Mouse (Mus musculus) neutrophil, adult 5-6 weeks (primary cell): ENCODE measurements around the gene Dcaf1. TPM values are rescaled to one million over a fixed set of nuclear protein-coding genes. Genes with fewer than 3 reads are reported as not detected.

Experiments used
- ATAC-seq: fragments of 151-379, 151-347 bp; 2 replicates; pipeline ENCODE4 v1.8.0; 2017; ENCODE audit warnings: mild to moderate bottlenecking, moderate TSS enrichment; ENCODE audit not compliant: insufficient number of reproducible peaks, poor library complexity, low FRiP score, severe bottlenecking; ENCODE audit errors: extremely low read depth
- total RNA-seq: library from RNA; stranded (forward); fragments of 200-1000 nt; gene quantifications from 2 replicates; pipeline ENCODE4 v1.2.3, GENCODE M21; 2017

The Dcaf1 gene
- total RNA-seq: 28.9 and 33.6 TPM in 2 replicates

DNA sequence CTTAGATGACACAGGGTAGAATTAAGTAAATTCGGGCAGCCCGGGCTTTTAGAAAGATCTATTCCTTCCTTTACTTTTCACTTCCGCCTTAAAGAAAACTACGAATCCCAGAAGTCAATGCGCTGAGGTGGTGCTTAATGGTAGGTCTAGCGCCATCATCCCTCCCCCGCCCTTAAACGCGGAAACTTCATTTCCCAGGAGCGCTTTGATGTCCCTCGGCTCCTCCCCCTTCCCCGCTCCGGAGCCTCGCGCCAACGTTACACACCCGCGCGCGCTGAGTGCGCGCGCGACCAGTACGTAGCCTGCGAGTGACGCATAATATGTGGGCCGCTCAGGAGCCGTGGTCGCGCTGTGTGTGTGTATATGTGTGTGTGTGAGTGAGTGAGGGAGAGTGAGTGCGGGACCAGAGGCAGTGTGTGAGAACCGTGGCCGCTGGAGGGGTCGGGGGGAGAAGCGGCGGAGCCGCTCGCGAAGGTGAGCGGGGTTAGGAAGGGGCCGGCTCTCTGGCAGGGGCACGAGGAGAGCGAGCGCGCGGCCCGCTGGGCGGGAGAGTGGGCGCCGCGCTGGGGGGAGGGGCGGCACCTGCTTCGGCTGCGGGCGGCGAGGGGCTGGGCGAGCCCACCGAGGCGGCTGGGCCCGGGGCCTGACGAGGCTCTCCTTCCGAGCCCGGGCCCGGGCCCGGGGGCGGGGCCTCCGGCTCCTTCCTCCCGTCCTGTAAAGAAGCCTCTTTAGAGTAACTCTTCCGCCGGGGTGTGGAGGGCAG is at the start of gene Dcaf1:
Dcaf1 (plus strand) TSS at position 257 of the 763 bp plus-strand sequence.
- ATAC-seq: peak; percentile 97

GRCm38 (mm10) chr9:106776116-106776515 is 45.6 kb upstream of the Dcaf1 start:
- no peak for ATAC-seq

DNA sequence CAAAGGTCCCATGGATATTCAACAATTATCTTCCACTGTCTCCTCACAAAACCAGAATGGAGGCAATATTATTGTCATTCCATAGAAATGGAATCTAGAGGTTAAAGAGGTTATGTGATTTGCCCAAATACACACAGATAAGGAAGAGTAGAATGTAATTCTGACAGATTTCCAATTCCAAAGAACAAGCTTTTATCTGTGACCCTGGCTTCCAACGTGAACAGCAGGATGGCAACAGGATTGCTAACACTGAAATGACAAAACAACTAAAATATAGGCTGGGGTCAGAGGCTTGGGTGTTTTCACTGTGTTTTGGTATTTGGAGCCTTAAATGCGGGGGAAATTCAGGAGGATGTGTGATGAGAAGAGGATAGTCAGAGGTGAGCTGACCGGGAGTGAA is 44.3 kb upstream of the Dcaf1 start:
- ATAC-seq: no peak

DNA sequence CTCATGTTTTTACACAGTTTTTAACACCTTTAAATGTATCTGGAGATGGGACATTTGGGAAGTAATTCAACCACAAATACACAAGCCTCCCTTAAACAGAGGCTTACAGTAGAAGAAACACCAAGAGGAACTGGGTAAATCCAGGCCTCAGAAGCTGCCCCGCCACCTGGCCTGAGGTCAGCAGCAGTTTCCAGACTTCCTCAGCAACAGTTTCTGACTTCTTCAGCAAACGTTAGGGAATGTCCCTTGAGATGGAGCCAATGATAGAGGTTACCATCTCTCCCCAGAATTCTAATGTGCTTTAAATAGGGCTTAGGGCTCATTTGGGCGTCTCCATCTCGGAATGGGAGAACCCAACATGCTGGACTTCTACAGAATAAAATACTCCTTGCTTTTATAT is 43.4 kb upstream of the Dcaf1 start:
- no peak for ATAC-seq

DNA sequence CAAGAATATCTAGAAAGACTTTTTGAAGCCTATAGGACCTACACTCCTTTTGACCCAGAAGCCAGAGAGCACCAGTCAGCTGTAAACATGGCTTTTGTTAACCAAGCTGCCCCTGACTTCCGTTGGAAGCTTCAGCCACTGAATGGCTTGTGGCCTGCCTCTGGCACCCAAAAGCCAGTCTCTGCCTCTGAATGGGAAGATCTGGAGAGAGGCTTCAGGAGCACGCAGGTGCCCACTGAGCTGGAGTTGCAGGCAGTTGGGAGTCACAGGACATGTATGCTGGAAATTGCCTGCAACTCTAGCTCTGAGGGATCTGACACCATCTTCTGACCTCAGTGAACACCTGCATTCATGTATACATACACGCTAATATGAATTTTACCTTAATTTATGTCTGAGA is 41.6 kb upstream of the Dcaf1 start:
- no peak for ATAC-seq

GRCm38 (mm10) chr9:106783554-106783953 is 38.1 kb upstream of the Dcaf1 start:
- no peak for ATAC-seq

- ATAC-seq: no peak
Measured at GRCm38 (mm10) chr9:106785206-106785605, 36.5 kb upstream of the Dcaf1 start.

DNA sequence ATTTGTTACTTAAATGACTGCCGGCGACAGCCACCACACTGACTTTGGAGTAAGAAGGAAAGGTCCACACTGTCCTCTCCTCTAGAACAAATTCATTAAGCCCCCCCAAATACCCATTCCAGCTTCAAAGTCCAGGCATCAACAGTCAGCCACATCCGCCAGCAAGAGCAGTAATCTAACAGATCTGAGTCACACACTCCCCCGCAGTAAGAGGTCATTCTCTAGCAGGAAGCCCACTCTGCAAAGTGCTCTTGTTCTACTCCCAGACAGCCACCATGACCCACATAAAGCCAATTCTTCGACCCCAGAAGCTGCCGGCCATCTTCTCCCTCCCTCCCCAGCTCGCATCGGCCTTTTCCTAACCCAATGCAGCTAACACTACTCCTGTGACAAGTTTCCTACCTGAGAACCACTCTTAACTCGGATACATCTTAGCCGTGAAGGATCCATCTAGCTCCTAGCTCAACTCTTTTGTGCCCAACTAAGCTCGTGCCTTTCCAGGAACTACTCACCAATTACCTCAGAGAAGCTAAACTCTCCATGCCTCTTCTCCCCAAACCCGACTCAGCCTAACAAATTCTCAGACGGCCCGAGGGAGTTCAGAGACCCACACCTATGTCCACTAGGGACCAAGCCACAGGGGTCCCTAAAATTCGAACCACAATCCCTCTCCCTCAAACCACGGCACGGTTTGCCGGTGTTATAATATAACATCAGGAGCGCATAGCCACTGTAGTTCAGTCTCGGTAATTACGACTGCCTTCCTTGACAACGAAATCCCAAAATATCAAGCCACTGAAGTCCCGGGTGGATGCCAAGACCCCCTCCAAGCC is 33.5 kb upstream of the Dcaf1 start:
- ATAC-seq: no peak

DNA sequence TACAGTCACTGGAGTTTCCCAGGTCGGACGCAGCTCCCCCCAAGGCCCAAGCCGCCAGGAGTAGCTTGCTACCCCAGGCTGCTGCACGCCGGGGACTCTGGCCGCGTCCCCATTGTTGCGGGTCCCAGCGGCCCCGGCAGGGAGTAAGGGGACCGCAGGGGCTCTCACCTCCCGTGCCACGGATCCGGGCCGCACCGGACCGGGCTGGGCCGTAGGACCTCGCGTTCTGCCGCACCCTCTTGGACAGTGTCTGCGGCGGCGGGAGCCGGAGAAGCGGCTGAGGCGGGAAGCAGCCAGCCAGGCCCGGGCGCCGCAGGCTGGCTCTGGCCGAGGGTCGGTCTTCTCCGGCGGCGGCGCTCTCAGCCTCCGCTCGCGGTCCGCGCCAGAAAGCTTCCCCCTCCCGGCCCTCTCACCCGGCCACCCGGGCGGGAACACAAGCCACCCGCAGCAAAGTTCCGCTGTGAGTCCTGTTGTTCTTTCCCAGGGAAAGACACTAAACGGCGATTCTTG is 32.8 kb upstream of the Dcaf1 start, which contains the start of gene Rad54l2:
Rad54l2 (minus strand) TSS at position 383 of the 510 bp plus-strand sequence.
- peak; percentile 61; the same call in 1 of the 2 replicates for ATAC-seq

- ATAC-seq: no peak
Measured at GRCm38 (mm10) chr9:106789363-106789762, 32.3 kb upstream of the Dcaf1 start.

DNA sequence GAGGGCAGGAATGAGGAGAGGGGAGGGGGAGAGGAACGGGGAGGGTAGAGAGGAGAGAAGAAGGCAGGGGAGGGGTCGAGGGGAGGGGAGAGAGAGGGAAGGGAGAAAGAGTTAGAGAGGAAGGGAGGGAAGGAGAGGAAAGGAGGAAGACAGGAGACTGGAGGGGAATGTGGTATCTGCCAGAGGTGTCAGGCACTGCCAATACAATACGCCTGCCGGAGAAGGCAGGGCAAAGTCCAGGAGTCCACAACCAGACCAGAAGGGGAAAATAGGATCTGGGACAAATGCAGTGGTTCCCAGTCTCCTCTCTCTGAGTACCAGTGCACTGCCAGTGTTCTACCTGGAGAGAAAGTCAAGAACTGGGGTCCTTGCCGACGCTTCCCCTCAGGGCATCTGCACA is 30.8 kb upstream of the Dcaf1 start:
- no peak for ATAC-seq

- ATAC-seq: no peak
Measured at GRCm38 (mm10) chr9:106806503-106806902, 15.2 kb upstream of the Dcaf1 start.

DNA sequence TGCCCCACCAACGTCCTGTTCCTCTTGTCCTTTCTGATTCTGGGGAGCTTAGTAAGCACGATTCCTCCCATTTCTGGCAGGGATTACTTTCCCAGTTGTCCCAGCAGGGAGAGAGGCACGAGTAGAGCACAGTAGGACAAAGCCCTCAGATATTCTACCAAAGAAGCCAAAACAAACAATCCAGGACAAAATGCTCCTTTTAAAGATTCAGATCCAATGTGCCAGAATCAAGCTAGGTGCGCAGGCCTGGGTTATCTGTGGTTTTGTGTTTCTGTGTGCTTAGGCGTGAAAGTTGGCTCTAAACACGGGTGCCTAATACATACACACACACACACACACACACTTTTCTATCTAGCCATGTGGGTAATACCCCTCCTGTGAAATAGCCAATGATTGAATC is 3.5 kb upstream of the Dcaf1 start:
- ATAC-seq: no peak

- no peak for ATAC-seq
Measured at GRCm38 (mm10) chr9:106819201-106819600, 2.5 kb upstream of the Dcaf1 start.

DNA sequence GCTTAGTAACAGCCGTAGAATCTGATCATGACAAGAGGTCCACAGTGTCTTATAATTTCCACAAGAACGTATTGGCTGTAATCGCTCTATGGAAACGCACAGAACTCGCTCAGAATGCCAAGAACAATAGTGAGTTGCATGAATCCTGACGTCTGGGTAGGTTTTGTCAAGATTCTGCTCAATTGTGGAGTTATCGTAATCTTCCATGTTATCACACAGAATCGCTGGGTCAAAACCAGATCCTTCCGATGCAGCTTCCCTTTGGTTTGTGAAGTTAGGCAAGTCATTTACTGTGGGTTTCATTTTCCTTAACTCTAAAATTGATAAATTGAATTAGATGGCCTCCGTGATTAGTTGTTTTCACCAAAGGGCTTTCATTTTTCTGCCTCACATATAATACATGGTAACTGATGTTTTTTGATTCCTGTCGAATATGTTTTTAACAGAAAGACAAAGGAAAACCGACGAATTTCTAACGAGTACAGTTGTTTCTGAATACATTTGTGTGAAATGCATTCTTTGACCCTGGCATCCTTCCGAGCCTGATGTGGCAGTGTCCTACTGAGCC is 540 bp upstream of the Dcaf1 start:
- ATAC-seq: no peak

DNA sequence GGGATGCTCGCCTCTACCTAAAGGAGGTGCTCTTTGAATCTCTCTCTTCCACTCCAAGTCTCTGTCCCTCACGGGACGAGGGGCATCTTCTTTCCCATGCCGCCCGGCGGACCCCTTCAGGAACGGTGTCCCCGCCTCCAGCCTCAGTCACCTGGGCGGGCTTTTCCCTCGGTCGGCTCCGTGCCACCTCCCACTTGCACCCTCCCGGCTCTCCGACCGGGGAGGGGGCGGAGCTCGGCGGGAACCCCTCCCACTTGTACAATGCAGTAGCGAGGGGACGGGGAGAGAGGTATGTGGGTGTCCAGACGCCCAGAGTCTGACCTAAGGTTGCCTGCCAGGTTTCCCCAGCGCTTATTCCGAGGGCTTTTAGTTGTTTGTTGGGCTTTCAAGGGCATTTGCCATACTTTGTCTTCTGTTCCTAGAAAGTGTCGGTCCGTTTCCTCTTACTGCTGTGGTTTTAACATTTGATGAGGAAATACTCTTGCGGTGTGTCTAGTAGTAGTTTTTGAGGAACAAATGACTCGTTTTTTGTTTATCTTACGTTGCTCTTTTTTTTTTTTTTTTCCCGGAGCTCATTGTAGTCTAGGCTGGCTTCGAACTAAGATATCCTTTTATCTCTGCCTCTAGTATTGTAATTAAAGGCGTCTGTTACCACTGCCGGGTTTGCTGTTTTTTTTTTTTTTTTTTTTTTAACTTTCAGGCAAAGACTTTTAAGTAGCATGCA is 869 bp downstream of the Dcaf1 start:
- peak; percentile 64 for ATAC-seq

DNA sequence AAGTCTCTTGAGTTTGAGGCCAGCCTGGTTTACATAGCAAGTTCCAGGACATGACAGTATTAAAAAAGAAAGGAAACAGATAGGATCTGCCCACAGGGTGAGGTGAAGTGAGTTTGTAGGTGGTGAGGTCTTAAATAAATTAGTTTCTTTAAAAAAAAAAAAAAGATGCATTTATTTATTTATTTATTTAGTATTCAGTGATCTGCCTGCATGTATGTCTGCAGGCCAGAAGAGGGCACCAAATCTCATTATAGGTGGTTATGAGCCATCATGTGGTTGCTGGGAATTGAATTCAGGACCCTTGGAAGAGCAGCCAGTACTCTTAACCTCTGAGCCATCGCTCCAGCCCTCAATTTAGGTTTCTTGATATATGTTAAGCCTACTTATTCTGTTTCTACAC is 18.9 kb downstream of the Dcaf1 start:
- ATAC-seq: no peak

- ATAC-seq: no peak
Measured at GRCm38 (mm10) chr9:106842800-106843199, 21.1 kb downstream of the Dcaf1 start.

DNA sequence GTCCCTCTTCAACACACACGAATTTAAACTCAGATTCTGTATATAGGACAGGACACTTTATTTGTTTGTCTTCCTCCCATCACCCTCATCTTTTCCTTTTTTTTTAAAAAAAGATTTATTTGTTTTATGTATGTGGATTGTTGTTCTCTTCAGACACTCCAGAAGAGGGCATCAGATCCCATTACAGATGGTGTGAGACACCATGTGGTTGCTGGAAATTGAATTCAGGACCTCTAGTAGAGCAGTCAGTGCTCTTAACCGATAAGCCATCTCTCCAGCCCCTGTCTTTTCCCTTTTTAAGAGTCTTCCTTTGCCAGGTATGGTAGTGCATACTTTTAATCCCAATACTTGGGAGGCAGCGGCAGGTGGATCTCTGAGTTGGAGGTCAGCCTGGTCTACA is 35.0 kb downstream of the Dcaf1 start:
- no peak for ATAC-seq
